Mouse (Mus musculus): Measurements from ENCODE around the gene Galnt9. TPM values are rescaled to one million over a fixed set of nuclear protein-coding genes. Genes with fewer than 3 reads are reported as not detected.

The Galnt9 gene
- polyA plus RNA-seq, 1 experiment from 2014 or later, result 0.27 TPM

DNA sequence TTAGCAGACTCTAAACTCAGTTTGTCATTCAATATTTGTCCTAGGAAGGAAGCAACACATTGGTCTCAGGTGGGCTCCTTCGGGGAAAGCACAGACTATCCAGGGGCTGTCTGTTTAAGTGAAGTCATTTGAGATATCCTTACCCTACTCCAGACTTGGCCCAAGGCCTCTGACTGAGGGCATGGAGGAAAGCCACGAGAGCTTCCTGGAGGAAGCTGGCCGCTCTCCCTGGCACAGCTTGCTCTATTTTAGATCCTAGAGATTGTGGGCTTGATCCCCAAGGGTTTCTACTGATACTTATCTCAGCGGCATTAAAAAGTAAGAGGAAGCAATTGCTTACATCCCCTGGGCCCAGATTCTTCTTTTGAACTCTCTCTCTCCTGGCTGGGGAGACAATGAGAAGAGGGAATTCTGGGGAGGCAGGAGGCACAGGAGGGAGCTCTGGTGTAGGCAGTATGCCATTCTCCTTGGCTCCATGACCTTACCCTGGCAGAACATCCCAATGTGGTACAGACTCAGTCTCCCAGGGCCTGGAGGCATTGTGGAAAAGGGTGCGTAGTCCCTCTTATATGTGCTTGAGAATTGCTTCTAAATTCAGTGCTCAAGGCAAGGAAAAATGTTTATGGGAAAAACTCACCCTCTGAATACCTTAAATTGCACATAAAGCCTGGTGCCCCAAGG is 2.7 kb downstream of the Galnt9 start:
- Histone ChIP-seq H3K27me3 (replicated peaks; ENCODE audit: control insufficient read depth, insufficient read depth, low read length) (peaks cover 39% of the 10 kb centered on the region), H3K27ac (ENCODE audit: low read length) (no peak overlapping the region), H3K9ac (ENCODE audit: low read depth, low read length) (no peak overlapping the region), H3K4me2 (ENCODE audit: low read depth, low read length) (no peak overlapping the region), H3K4me3 (ENCODE audit: low read length) (no peak overlapping the region), H3K4me1 (ENCODE audit: control insufficient read depth, insufficient read depth, low read length) (no peaks in the 10 kb centered on the region), H3K36me3 (ENCODE audit: control insufficient read depth, insufficient read depth, low read length) (no peaks in the 10 kb centered on the region), H3K9me3 (ENCODE audit: control insufficient read depth, low read length) (no peaks in the 10 kb centered on the region)
- 77% methylated on average over 5 of the region's 5 CpGs for whole genome bisulfite sequencing
- no peak for ATAC-seq

DNA sequence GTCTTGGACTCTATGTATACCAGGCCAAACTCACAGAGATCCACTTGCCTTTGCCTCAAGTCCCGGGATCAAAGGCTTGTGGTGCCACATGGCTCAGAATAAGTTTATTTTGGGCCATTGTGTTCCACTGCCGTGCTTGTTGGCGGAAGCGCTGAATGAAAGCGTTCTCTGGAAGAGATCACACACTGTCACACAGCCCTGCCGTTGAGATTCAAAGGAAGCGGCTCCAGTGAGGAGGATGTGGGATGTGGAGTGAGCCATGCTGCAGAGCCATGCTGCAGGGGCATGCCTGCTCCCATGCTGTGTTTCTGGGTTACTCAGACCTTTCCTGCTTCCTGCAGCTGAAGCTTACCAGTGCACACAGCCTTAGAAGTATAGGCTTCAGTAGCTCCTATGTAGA is 4.3 kb downstream of the Galnt9 start:
- no peak overlapping the region for H3K9ac ChIP-seq (ENCODE audit: low read depth, low read length)
- no peak overlapping the region for H3K4me3 ChIP-seq (ENCODE audit: low read length)
- no peaks in the 10 kb centered on the region for H3K4me1 ChIP-seq (ENCODE audit: control insufficient read depth, insufficient read depth, low read length)
- WGBS, result 43% methylated on average over 7 of the region's 7 CpGs
- H3K27me3 ChIP-seq (replicated peaks; ENCODE audit: control insufficient read depth, insufficient read depth, low read length), result peaks cover 33% of the 10 kb centered on the region
- H3K27ac ChIP-seq (ENCODE audit: low read length), result no peak overlapping the region
- H3K4me2 ChIP-seq (ENCODE audit: low read depth, low read length), result no peak overlapping the region
- ATAC-seq, result no peak
- no peaks in the 10 kb centered on the region for H3K36me3 ChIP-seq (ENCODE audit: control insufficient read depth, insufficient read depth, low read length)
- no peaks in the 10 kb centered on the region for H3K9me3 ChIP-seq (ENCODE audit: control insufficient read depth, low read length)

DNA sequence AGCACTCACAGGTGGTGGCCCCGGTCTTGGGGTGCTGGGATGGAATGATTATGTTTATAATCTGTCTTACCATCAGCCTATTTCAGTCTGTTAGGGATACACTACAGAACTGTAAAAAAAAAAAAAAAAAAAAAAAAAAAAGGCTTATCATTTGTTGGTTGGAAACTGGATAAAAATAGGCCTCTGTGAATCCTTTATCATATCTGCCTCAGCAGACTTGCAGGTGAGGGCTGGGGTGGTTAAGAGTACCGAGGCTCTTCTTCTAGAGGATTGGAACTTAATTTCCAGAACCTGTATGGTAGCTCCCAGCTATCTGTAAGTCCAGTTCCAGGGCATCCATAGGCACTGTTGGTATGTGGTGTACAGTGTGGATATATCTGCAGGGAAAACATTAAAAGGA is 6.0 kb downstream of the Galnt9 start:
- Histone ChIP-seq H3K9me3 (ENCODE audit: control insufficient read depth, low read length) (no peaks in the 10 kb centered on the region), H3K36me3 (ENCODE audit: control insufficient read depth, insufficient read depth, low read length) (no peaks in the 10 kb centered on the region), H3K4me3 (ENCODE audit: low read length) (no peak overlapping the region), H3K4me2 (ENCODE audit: low read depth, low read length) (no peak overlapping the region), H3K27ac (ENCODE audit: low read length) (no peak overlapping the region), H3K9ac (ENCODE audit: low read depth, low read length) (no peak overlapping the region), H3K4me1 (ENCODE audit: control insufficient read depth, insufficient read depth, low read length) (no peaks in the 10 kb centered on the region), H3K27me3 (replicated peaks; ENCODE audit: control insufficient read depth, insufficient read depth, low read length) (peaks cover 16% of the 10 kb centered on the region)
- 76% methylated on average over 2 of the region's 2 CpGs for WGBS
- ATAC-seq, result no peak

DNA sequence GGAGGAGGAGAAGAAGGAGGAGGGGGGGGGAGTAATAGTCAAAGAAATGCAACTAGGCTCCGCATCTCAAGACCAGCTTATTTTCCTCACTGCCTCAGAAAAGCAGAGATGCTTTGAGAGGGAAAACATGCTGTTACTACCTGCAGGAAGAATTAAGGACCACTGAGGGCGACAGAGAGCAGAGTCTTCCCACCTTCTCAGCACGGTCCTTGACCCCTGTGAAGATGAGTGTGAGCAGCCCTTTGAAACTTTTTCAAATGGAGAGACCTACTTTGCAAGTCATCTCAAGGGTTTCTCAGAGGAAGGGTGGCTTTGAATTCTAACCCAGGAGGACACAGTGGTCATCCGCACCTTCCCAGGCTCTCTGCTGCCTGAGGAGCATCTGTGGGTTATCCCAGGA is 6.7 kb downstream of the Galnt9 start:
- no peaks in the 10 kb centered on the region for H3K36me3 ChIP-seq (ENCODE audit: control insufficient read depth, insufficient read depth, low read length)
- no peaks in the 10 kb centered on the region for H3K4me1 ChIP-seq (ENCODE audit: control insufficient read depth, insufficient read depth, low read length)
- H3K9me3 ChIP-seq (ENCODE audit: control insufficient read depth, low read length), result no peaks in the 10 kb centered on the region
- H3K4me2 ChIP-seq (ENCODE audit: low read depth, low read length), result no peak overlapping the region
- H3K27me3 ChIP-seq (replicated peaks; ENCODE audit: control insufficient read depth, insufficient read depth, low read length), result peaks cover 9% of the 10 kb centered on the region; the same call in 1 of the 2 replicates
- H3K27ac ChIP-seq (ENCODE audit: low read length), result no peak overlapping the region
- no peak for ATAC-seq
- H3K4me3 ChIP-seq (ENCODE audit: low read length), result no peak overlapping the region
- WGBS, result 16% methylated on average over 4 of the region's 4 CpGs
- H3K9ac ChIP-seq (ENCODE audit: low read depth, low read length), result no peak overlapping the region

DNA sequence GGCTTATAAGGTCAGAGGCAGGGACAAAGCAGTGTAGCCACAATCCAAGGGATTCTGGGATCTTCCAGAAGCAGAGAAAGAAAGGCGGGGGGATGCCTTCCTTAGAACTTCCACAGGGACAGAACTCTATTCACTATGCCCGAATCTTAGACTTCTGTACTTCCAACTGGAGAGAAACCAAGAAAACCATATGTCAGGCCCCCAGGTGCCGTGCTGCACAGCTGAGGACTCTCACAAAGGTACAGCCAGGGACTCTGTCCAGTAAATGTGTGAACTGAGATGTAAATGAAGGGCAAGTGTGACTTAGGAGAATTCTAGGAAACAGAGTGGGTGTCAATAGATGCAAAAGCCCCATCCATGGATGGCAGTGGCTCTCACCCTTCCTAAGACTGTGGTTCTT is 7.8 kb downstream of the Galnt9 start:
- no peaks in the 10 kb centered on the region for H3K9me3 ChIP-seq (ENCODE audit: control insufficient read depth, low read length)
- no peaks in the 10 kb centered on the region for H3K36me3 ChIP-seq (ENCODE audit: control insufficient read depth, insufficient read depth, low read length)
- no peak overlapping the region for H3K27ac ChIP-seq (ENCODE audit: low read length)
- H3K4me3 ChIP-seq (ENCODE audit: low read length), result no peak overlapping the region
- H3K4me1 ChIP-seq (ENCODE audit: control insufficient read depth, insufficient read depth, low read length), result no peaks in the 10 kb centered on the region
- ATAC-seq, result no peak
- no peak overlapping the region for H3K4me2 ChIP-seq (ENCODE audit: low read depth, low read length)
- peaks cover 3% of the 10 kb centered on the region; the same call in 1 of the 2 replicates for H3K27me3 ChIP-seq (replicated peaks; ENCODE audit: control insufficient read depth, insufficient read depth, low read length)
- WGBS, result 65% methylated on average over 3 of the region's 3 CpGs
- no peak overlapping the region for H3K9ac ChIP-seq (ENCODE audit: low read depth, low read length)

DNA sequence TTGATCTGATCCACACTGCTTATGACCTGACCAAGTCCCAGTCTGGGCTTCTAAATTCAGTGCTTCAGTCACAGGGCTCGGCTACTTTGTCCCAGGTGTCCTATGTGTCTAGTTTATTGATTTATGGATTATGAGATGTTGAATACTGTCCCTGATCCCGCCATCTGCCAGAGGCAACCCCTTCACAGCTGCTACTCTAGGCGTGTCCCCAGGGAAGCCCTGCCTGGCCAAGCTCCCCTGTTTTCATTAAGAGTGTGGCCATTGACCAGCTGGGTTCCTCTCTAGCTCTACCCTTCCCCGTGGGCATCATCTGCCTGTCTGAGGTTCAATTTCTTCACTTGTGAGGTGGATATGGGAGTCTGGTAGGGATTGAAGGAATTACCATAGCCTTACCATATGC is 9.2 kb downstream of the Galnt9 start:
- Histone ChIP-seq H3K4me2 (ENCODE audit: low read depth, low read length) (no peak overlapping the region), H3K4me1 (ENCODE audit: control insufficient read depth, insufficient read depth, low read length) (no peaks in the 10 kb centered on the region), H3K9me3 (ENCODE audit: control insufficient read depth, low read length) (no peaks in the 10 kb centered on the region), H3K36me3 (ENCODE audit: control insufficient read depth, insufficient read depth, low read length) (no peaks in the 10 kb centered on the region), H3K4me3 (ENCODE audit: low read length) (no peak overlapping the region), H3K9ac (ENCODE audit: low read depth, low read length) (no peak overlapping the region), H3K27me3 (replicated peaks; ENCODE audit: control insufficient read depth, insufficient read depth, low read length) (no peaks in the 10 kb centered on the region; the same call in 1 of the 2 replicates), H3K27ac (ENCODE audit: low read length) (no peak overlapping the region)
- WGBS, result 59% methylated on average over 4 of the region's 4 CpGs
- ATAC-seq, result no peak

DNA sequence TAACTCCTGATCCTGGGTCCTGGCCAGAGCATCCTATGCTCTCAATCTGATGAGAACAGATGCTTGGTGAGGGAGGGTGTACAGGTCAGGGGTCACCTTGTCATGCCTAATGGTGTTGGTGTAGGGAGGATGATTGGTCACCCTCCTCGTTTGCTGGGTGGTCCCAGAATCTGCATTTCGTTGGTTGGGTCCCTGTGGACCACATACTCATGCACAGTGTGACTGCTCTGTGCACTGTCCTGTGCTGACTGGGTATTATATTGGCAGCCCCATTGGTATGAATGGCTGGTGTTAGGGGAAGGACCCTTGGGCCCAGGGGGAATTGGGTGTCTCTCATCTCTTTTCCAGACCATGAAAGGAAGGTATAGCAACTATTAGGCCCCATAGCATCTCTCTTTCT is 11.0 kb downstream of the Galnt9 start:
- Histone ChIP-seq H3K4me3 (ENCODE audit: low read length) (no peak overlapping the region), H3K4me2 (ENCODE audit: low read depth, low read length) (no peak overlapping the region), H3K9me3 (ENCODE audit: control insufficient read depth, low read length) (no peaks in the 10 kb centered on the region), H3K4me1 (ENCODE audit: control insufficient read depth, insufficient read depth, low read length) (no peaks in the 10 kb centered on the region), H3K36me3 (ENCODE audit: control insufficient read depth, insufficient read depth, low read length) (no peaks in the 10 kb centered on the region), H3K27me3 (replicated peaks; ENCODE audit: control insufficient read depth, insufficient read depth, low read length) (no peaks in the 10 kb centered on the region), H3K9ac (ENCODE audit: low read depth, low read length) (no peak overlapping the region), H3K27ac (ENCODE audit: low read length) (no peak overlapping the region)
- no peak for ATAC-seq
- WGBS, result 40% methylated on average over 2 of the region's 2 CpGs

DNA sequence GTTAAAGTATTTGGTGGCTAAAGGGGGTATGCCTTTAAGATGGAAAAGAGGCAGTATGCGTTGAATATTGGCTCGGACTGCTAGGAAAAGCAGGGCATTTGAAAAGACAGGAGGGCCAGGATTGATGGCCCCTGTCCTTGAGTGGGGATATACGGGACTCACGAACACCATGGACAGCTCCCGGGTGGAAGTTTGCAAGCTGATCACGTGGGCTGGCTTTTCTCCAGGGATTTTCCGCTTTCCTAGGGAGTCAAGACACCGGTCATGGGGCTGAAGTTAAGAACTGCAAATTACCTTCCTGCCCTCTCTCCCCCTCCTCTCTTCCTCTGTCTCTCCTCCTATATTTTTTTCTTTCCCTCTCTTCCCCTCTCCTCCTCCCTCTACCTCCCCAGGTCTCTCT is 14.2 kb downstream of the Galnt9 start:
- Histone ChIP-seq H3K27ac (ENCODE audit: low read length) (no peak overlapping the region), H3K9ac (ENCODE audit: low read depth, low read length) (no peak overlapping the region), H3K4me3 (ENCODE audit: low read length) (no peak overlapping the region), H3K4me1 (ENCODE audit: control insufficient read depth, insufficient read depth, low read length) (no peaks in the 10 kb centered on the region), H3K9me3 (ENCODE audit: control insufficient read depth, low read length) (no peaks in the 10 kb centered on the region), H3K4me2 (ENCODE audit: low read depth, low read length) (no peak overlapping the region), H3K27me3 (replicated peaks; ENCODE audit: control insufficient read depth, insufficient read depth, low read length) (no peaks in the 10 kb centered on the region), H3K36me3 (ENCODE audit: control insufficient read depth, insufficient read depth, low read length) (no peaks in the 10 kb centered on the region)
- no peak for ATAC-seq
- WGBS, result 6% methylated on average over 8 of the region's 8 CpGs

DNA sequence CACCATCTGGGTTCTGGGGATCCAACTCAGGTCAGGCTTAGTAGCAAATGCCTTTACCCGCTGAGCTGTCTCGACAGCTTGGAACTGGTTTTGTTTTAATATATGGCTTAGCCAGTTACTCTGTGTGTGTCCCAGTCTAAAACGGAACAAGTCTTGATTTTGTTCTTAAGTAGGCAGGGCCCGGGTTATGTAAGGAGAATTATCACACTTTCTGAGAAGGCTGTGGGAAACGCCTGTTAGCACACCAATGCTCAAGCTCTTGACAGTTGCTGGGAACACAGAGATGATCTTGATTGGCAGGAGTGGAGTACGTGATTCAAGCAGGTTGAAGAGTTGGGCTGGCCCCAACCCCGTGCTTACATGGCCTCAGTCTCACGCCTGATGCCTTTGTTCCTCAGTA is 15.5 kb downstream of the Galnt9 start:
- Histone ChIP-seq H3K27ac (ENCODE audit: low read length) (no peak overlapping the region), H3K4me2 (ENCODE audit: low read depth, low read length) (no peak overlapping the region), H3K9ac (ENCODE audit: low read depth, low read length) (no peak overlapping the region), H3K4me3 (ENCODE audit: low read length) (no peak overlapping the region), H3K9me3 (ENCODE audit: control insufficient read depth, low read length) (no peaks in the 10 kb centered on the region), H3K36me3 (ENCODE audit: control insufficient read depth, insufficient read depth, low read length) (no peaks in the 10 kb centered on the region), H3K27me3 (replicated peaks; ENCODE audit: control insufficient read depth, insufficient read depth, low read length) (no peaks in the 10 kb centered on the region), H3K4me1 (ENCODE audit: control insufficient read depth, insufficient read depth, low read length) (no peaks in the 10 kb centered on the region)
- WGBS, result 88% methylated on average over 8 of the region's 8 CpGs
- ATAC-seq, result no peak

DNA sequence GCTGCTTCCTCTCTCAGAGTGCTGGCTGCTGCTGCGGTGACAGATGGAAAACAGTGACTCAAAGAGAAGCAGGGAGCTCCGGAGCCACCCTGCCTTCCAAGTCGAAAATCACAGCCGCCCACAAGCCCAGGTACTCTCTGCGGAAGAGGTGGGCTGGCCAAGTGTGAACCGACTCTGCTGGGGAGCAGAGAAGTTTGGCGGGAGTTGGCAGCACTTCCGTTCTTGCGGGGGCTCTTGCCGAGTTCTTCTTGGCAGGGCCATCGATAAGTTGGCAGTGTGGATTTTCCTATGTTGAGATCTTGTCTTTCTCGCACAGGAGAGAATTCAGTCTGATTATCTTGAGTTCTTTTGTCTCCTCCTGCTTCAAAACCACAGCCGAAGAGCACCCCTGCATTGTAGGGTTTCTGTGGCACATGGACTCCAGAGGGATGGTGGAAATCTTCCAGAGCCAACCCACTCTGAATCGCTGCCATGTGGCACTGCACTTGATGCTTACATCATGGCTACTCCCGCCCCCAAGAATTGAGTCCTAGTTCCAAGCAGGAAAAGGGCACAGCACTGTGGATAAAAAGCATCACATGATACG is 18.7 kb downstream of the Galnt9 start:
- Histone ChIP-seq H3K27me3 (replicated peaks; ENCODE audit: control insufficient read depth, insufficient read depth, low read length) (no peaks in the 10 kb centered on the region), H3K9me3 (ENCODE audit: control insufficient read depth, low read length) (no peaks in the 10 kb centered on the region), H3K4me2 (ENCODE audit: low read depth, low read length) (no peak overlapping the region), H3K4me1 (ENCODE audit: control insufficient read depth, insufficient read depth, low read length) (0 out of 2 replicates have a peak, but pooled peaks cover 6% of the 10 kb centered on the region), H3K27ac (ENCODE audit: low read length) (no peak overlapping the region), H3K36me3 (ENCODE audit: control insufficient read depth, insufficient read depth, low read length) (no peaks in the 10 kb centered on the region), H3K9ac (ENCODE audit: low read depth, low read length) (no peak overlapping the region), H3K4me3 (ENCODE audit: low read length) (no peak overlapping the region)
- ATAC-seq, result no peak
- 81% methylated on average over 16 of the region's 16 CpGs for WGBS

Measured in intestine, embryonic 16.5 days (tissue).